Mouse (Mus musculus): ENCODE measurements around the gene 1700025C18Rik.

Gene 1700025C18Rik

GRCm38 (mm10) chr2:165037415-165037814, 53.1 kb downstream of the 1700025C18Rik start:
- CTCF ChIA-PET: no interaction called here

GRCm38 (mm10) chr2:165035058-165035431, 55.5 kb downstream of the 1700025C18Rik start:
- CTCF ChIA-PET: interaction anchor here (0.6 kb wide), 1 partner anchor 27 kb away, joined by 6 read pairs; no protein-coding TSS in a partner anchor

- CTCF ChIA-PET: interaction anchor here (0.6 kb wide), 2 partner anchors 17 to 18 kb away, joined by 4 to 9 read pairs; no protein-coding TSS in a partner anchor
Measured at GRCm38 (mm10) chr2:165034131-165035057, 56.2 kb downstream of the 1700025C18Rik start, which contains the start of gene Ncoa5. TSS of gene Ncoa5 (minus strand) at chr2:165034867.

GRCm38 (mm10) chr2:165033306-165033705, 57.2 kb downstream of the 1700025C18Rik start:
- CTCF ChIA-PET: interaction anchor here (0.7 kb wide), 1 partner anchor 174 kb away, joined by 3 read pairs; no protein-coding TSS in a partner anchor

- CTCF ChIA-PET: interaction anchor here (0.6 kb wide), 1 partner anchor 99 kb away, joined by 7 read pairs; no protein-coding TSS in a partner anchor
Measured at GRCm38 (mm10) chr2:165032533-165032932, 58.0 kb downstream of the 1700025C18Rik start.

All from spleen, embryonic (tissue).